In the genomic region with DNA sequence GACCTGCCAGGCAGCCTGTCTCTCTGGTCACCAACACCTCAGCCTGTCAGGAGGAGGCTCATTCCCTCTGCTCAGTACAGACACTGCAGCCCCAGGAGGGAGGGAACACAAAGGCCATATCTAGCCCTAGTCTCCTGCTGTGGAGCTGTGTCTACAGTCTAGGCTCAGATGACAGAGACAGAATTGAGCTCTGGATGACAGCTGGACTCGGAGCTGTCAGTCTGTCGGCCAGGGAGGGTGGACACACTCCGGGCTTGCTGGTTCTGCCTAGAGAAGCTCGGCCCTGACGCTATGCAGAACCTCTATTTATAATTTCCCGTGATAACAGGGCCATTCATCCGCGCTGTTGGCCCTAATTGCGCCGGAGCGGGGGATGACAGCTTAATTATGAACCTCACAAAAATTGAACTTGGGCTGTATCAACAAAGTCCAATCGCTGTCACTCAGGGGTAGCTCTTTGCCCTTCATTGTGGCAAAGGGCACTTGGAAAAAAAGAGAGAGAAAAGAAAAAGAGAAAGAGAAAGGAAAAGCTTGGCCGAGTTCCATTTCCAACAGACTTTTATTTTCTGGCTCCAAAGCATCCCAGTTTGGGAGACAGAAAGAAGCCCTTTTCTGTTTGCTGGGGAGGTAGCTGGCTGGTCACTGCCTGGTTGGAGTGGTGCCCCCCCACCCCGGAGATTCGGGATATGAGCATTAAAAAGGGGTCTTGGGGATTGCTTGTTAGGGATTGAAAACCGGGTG, we compare ENCODE assay signal across 9 mouse cellular contexts. TPM values are rescaled to one million over a fixed set of nuclear protein-coding genes. Genes with fewer than 3 reads are reported as not detected.
A peak's percentile ranks its signal among the peaks of the same experiment; 100 is the strongest.
DNase-seq lines count a peak whose midpoint lies in the region; ATAC-seq and TF ChIP-seq lines count a peak whose summit lies in the region.
"Had no signal": no experiment of that assay in that cellular context is flagged by ENCODE, and none has a peak within 500 bp of the region (broad histone marks: within the 10 kb centered on the region; RNA-seq: fewer than 3 reads in every experiment).

No protein-coding gene starts in this region.

- H3K27ac ChIP-seq in lung, embryonic 14.5 days (ENCODE audit: low read depth), result peak overlapping the region; percentile 58; the same call in 1 of the 2 replicates
- peak overlapping the region; percentile 45; the same call in 1 of the 2 replicates for H3K27ac ChIP-seq in forebrain, postnatal 0 days (ENCODE audit: low read depth, low read length)
- H3K27ac ChIP-seq in hindbrain, postnatal 0 days, result no peak overlapping the region
- peak overlapping the region; percentile 18; the same call in 1 of the 2 replicates for H3K27ac ChIP-seq in olfactory bulb, adult 2 months (ENCODE audit: insufficient read depth, low read depth, low read length)

- no peaks in the 10 kb centered on the region for H3K36me3 ChIP-seq in lung, embryonic 14.5 days (ENCODE audit: insufficient read depth)
- H3K36me3 ChIP-seq in forebrain, postnatal 0 days (ENCODE audit: insufficient read depth), result no peaks in the 10 kb centered on the region
- no peaks in the 10 kb centered on the region for H3K36me3 ChIP-seq in hindbrain, postnatal 0 days (ENCODE audit: insufficient read depth, low read length)

- H3K9ac ChIP-seq in lung, embryonic 14.5 days, result peak overlapping the region; percentile 32
- H3K9ac ChIP-seq in forebrain, postnatal 0 days, result no peak overlapping the region
- H3K9ac ChIP-seq in hindbrain, postnatal 0 days (replicated peaks; ENCODE audit: low read length), result no peak overlapping the region

- no peak for TF ChIP-seq POLR2A in olfactory bulb, adult 2 months (IDR thresholded peaks at IDR 0.05; ENCODE audit: insufficient read depth, low read depth, low read length)

- TF ChIP-seq CTCF in lung, embryonic 14.5 days (IDR thresholded peaks at IDR 0.05; ENCODE audit: low read depth), result no peak
- TF ChIP-seq CTCF in forebrain, postnatal 0 days (IDR thresholded peaks at IDR 0.05; ENCODE audit: low read depth), result no peak
- TF ChIP-seq CTCF in hindbrain, postnatal 0 days (IDR thresholded peaks at IDR 0.05; ENCODE audit: low read depth), result no peak
- TF ChIP-seq CTCF in olfactory bulb, adult 2 months (IDR thresholded peaks at IDR 0.05; ENCODE audit: insufficient read depth, low read depth, low read length), result no peak

- peak; percentile 52 for DNase-seq in lung, embryonic 14.5 days
- DNase-seq in lung, postnatal 25 days (ENCODE audit: low spot score), result no peak
- no peak for DNase-seq in forebrain, postnatal 0 days
- DNase-seq in hindbrain, postnatal 0 days (ENCODE audit: low spot score), result peak; percentile 23
- no peak for DNase-seq in adrenal gland, adult 8-10 months
- no peak for DNase-seq in cerebellum, postnatal 4 days (ENCODE audit: low spot score in 2 of 2)
- DNase-seq in left cerebral cortex, adult 18-20 months (ENCODE audit: low spot score in 2 of 2), result no peak

- H3K4me1 ChIP-seq in lung, embryonic 14.5 days (ENCODE audit: insufficient read depth), result peaks cover 7% of the 10 kb centered on the region; the same call in 1 of the 2 replicates
- peaks cover 26% of the 10 kb centered on the region for H3K4me1 ChIP-seq in forebrain, postnatal 0 days (ENCODE audit: insufficient read depth)
- H3K4me1 ChIP-seq in hindbrain, postnatal 0 days (ENCODE audit: insufficient read depth, low read length), result peaks cover 10% of the 10 kb centered on the region
- H3K4me1 ChIP-seq in olfactory bulb, adult 2 months (ENCODE audit: control insufficient read depth, insufficient read depth, low read length), result peaks cover 29% of the 10 kb centered on the region

- peak overlapping the region; percentile 51 for H3K4me2 ChIP-seq in lung, embryonic 14.5 days
- peak overlapping the region; percentile 10 for H3K4me2 ChIP-seq in forebrain, postnatal 0 days (ENCODE audit: low read depth)
- H3K4me2 ChIP-seq in hindbrain, postnatal 0 days (ENCODE audit: low read depth, low read length), result peak overlapping the region; percentile 30

- H3K27me3 ChIP-seq in lung, embryonic 14.5 days (ENCODE audit: insufficient read depth, low read length), result no peaks in the 10 kb centered on the region; the same call in 1 of the 2 replicates
- H3K27me3 ChIP-seq in forebrain, postnatal 0 days (ENCODE audit: insufficient read depth, low read length), result no peaks in the 10 kb centered on the region
- H3K27me3 ChIP-seq in hindbrain, postnatal 0 days (ENCODE audit: insufficient read depth, low read length), result no peaks in the 10 kb centered on the region; the same call in 1 of the 2 replicates
- H3K27me3 ChIP-seq: Patski had no signal

- WGBS in lung, embryonic 14.5 days, result 20% methylated on average over 16 of the region's 16 CpGs
- WGBS in forebrain, postnatal 0 days, result 13% methylated on average over 16 of the region's 16 CpGs
- WGBS in hindbrain, postnatal 0 days, result 22% methylated on average over 16 of the region's 16 CpGs
- 8% methylated on average over 16 of the region's 16 CpGs for WGBS in olfactory bulb, adult 2 months

- ATAC-seq in lung, embryonic 14.5 days (ENCODE audit: insufficient read depth), result peak; percentile 78; the same call in 1 of the 2 replicates
- ATAC-seq in forebrain, postnatal 0 days, result peak; percentile 62
- ATAC-seq in hindbrain, postnatal 0 days, result peak; percentile 36
- ATAC-seq: Patski had no signal

- peak overlapping the region; percentile 14 for H3K4me3 ChIP-seq in lung, embryonic 14.5 days (ENCODE audit: low read depth, low read length)
- no peak overlapping the region for H3K4me3 ChIP-seq in forebrain, postnatal 0 days (ENCODE audit: low read depth, low read length)
- no peak overlapping the region for H3K4me3 ChIP-seq in hindbrain, postnatal 0 days (ENCODE audit: low read length)
- H3K4me3 ChIP-seq in olfactory bulb, adult 2 months (ENCODE audit: insufficient read depth, low read depth, low read length), result peak overlapping the region; percentile 0; the same call in 1 of the 2 replicates

- no peaks in the 10 kb centered on the region for H3K9me3 ChIP-seq in lung, embryonic 14.5 days (ENCODE audit: low read depth, low read length)
- no peaks in the 10 kb centered on the region for H3K9me3 ChIP-seq in forebrain, postnatal 0 days (ENCODE audit: low read length)
- H3K9me3 ChIP-seq in hindbrain, postnatal 0 days (ENCODE audit: low read length), result no peaks in the 10 kb centered on the region

RNA-seq across cellular contexts. Expression of gene Kifc5b, which starts 24.1 kb away (rescaled TPM):
- 6.3 and 9.6 TPM in 2 replicates for polyA plus RNA-seq in lung, embryonic 14.5 days (2014; fragmentation: Nextera tagmentation; extraction: Ambion mirVana)
- total RNA-seq in forebrain, postnatal 0 days (2014; rRNA removed), result 1.0 and 3.3 TPM in 2 replicates
- polyA plus RNA-seq in forebrain, postnatal 0 days (2015; fragmentation: Nextera tagmentation; extraction: Ambion mirVana), result 0.74 and 1.5 TPM in 2 replicates
- total RNA-seq in hindbrain, postnatal 0 days (2014; rRNA removed), result 1.6 and 4.7 TPM in 2 replicates
- polyA plus RNA-seq in hindbrain, postnatal 0 days (2015; fragmentation: Nextera tagmentation; extraction: Ambion mirVana), result 3.2 TPM in 2 replicates
- polyA plus RNA-seq in olfactory bulb, adult 2 months (2012; ENCODE audit: insufficient read depth, insufficient read length, low replicate concordance, missing spikeins), result not detected in 2 replicates
- 1 to 10 TPM; 1.0 to 3.2 (median 1.6) TPM for total RNA-seq in adrenal gland, adult 8-10 months (2022)
- 1 to 10 TPM; 3.4 to 3.7 TPM for total RNA-seq in left cerebral cortex, adult 18-20 months (2021)

RNA-seq across cellular contexts. Expression of gene Phf1, which starts 40.0 kb away (rescaled TPM):
- 5.1 and 7.5 TPM in 2 replicates for polyA plus RNA-seq in lung, embryonic 14.5 days (2014; fragmentation: Nextera tagmentation; extraction: Ambion mirVana)
- 35.4 and 38.9 TPM in 2 replicates for total RNA-seq in forebrain, postnatal 0 days (2014; rRNA removed)
- polyA plus RNA-seq in forebrain, postnatal 0 days (2015; fragmentation: Nextera tagmentation; extraction: Ambion mirVana), result 20.4 and 24.1 TPM in 2 replicates
- 45.7 and 49.5 TPM in 2 replicates for total RNA-seq in hindbrain, postnatal 0 days (2014; rRNA removed)
- polyA plus RNA-seq in hindbrain, postnatal 0 days (2015; fragmentation: Nextera tagmentation; extraction: Ambion mirVana), result 30.0 and 30.8 TPM in 2 replicates
- not detected in 2 replicates for polyA plus RNA-seq in olfactory bulb, adult 2 months (2012; ENCODE audit: insufficient read depth, insufficient read length, low replicate concordance, missing spikeins)
- 10 to 100 TPM; 46.9 to 60.1 (median 53.5) TPM for total RNA-seq in adrenal gland, adult 8-10 months (2022)
- total RNA-seq in left cerebral cortex, adult 18-20 months (2021), result 10 to 100 TPM; 39.5 to 46.7 TPM

RNA-seq across cellular contexts. Expression of gene Cuta, which starts 46.6 kb away (rescaled TPM):
- polyA plus RNA-seq in lung, embryonic 14.5 days (2014; fragmentation: Nextera tagmentation; extraction: Ambion mirVana), result 163 TPM in 2 replicates
- 44.4 and 44.9 TPM in 2 replicates for total RNA-seq in forebrain, postnatal 0 days (2014; rRNA removed)
- polyA plus RNA-seq in forebrain, postnatal 0 days (2015; fragmentation: Nextera tagmentation; extraction: Ambion mirVana), result 147 and 158 TPM in 2 replicates
- total RNA-seq in hindbrain, postnatal 0 days (2014; rRNA removed), result 59.0 and 63.8 TPM in 2 replicates
- polyA plus RNA-seq in hindbrain, postnatal 0 days (2015; fragmentation: Nextera tagmentation; extraction: Ambion mirVana), result 149 and 152 TPM in 2 replicates
- polyA plus RNA-seq in olfactory bulb, adult 2 months (2012; ENCODE audit: insufficient read depth, insufficient read length, low replicate concordance, missing spikeins), result not detected in 2 replicates
- 100 to 1,000 TPM; 151 to 162 (median 155) TPM for total RNA-seq in adrenal gland, adult 8-10 months (2022)
- 100 to 1,000 TPM in 1 of 2 experiments, 10 to 100 TPM in 1; 97.8 to 103 TPM for total RNA-seq in left cerebral cortex, adult 18-20 months (2021)

RNA-seq across cellular contexts. Expression of gene Nkx2-5, which starts 48.0 kb away (rescaled TPM):
- polyA plus RNA-seq in lung, embryonic 14.5 days (2014; fragmentation: Nextera tagmentation; extraction: Ambion mirVana), result 0.24 and 1.6 TPM in 2 replicates
- 0.14 TPM in 1 of 2 replicates, not detected in the other for total RNA-seq in forebrain, postnatal 0 days (2014; rRNA removed)
- not detected in 2 replicates for polyA plus RNA-seq in forebrain, postnatal 0 days (2015; fragmentation: Nextera tagmentation; extraction: Ambion mirVana)
- total RNA-seq in hindbrain, postnatal 0 days (2014; rRNA removed), result not detected in 2 replicates
- polyA plus RNA-seq in hindbrain, postnatal 0 days (2015; fragmentation: Nextera tagmentation; extraction: Ambion mirVana), result not detected in 2 replicates
- not detected in 2 replicates for polyA plus RNA-seq in olfactory bulb, adult 2 months (2012; ENCODE audit: insufficient read depth, insufficient read length, low replicate concordance, missing spikeins)
- total RNA-seq in adrenal gland, adult 8-10 months (2022), result not detected
- not detected for total RNA-seq in left cerebral cortex, adult 18-20 months (2021)
- polyA plus RNA-seq: Patski had no signal

RNA-seq across cellular contexts. Expression of gene Syngap1, which starts 48.2 kb away (rescaled TPM):
- 1.8 and 2.0 TPM in 2 replicates for polyA plus RNA-seq in lung, embryonic 14.5 days (2014; fragmentation: Nextera tagmentation; extraction: Ambion mirVana)
- 84.2 and 85.2 TPM in 2 replicates for total RNA-seq in forebrain, postnatal 0 days (2014; rRNA removed)
- polyA plus RNA-seq in forebrain, postnatal 0 days (2015; fragmentation: Nextera tagmentation; extraction: Ambion mirVana), result 3.1 and 5.0 TPM in 2 replicates
- total RNA-seq in hindbrain, postnatal 0 days (2014; rRNA removed), result 53.4 and 74.2 TPM in 2 replicates
- 4.4 and 5.3 TPM in 2 replicates for polyA plus RNA-seq in hindbrain, postnatal 0 days (2015; fragmentation: Nextera tagmentation; extraction: Ambion mirVana)
- polyA plus RNA-seq in olfactory bulb, adult 2 months (2012; ENCODE audit: insufficient read depth, insufficient read length, low replicate concordance, missing spikeins), result 50.4 and 503 TPM in 2 replicates
- total RNA-seq in adrenal gland, adult 8-10 months (2022), result 10 to 100 TPM; 19.7 to 36.9 (median 26.9) TPM
- total RNA-seq in left cerebral cortex, adult 18-20 months (2021), result 100 to 1,000 TPM; 348 to 362 TPM

Comparison
In these comparisons a context has a peak if more than half of its experiments do, and no peak if none do; other contexts are left out.
1. DNase-seq: peak in lung, embryonic 14.5 days (single experiment) and hindbrain, postnatal 0 days (single experiment); none in lung, postnatal 25 days (single experiment), forebrain, postnatal 0 days (single experiment), adrenal gland, adult 8-10 months (single experiment), cerebellum, postnatal 4 days (0 of 2) and left cerebral cortex, adult 18-20 months (0 of 2).
2. H3K4me3 ChIP-seq: peak in lung, embryonic 14.5 days (single experiment) and olfactory bulb, adult 2 months (single experiment); none in forebrain, postnatal 0 days (single experiment) and hindbrain, postnatal 0 days (single experiment).
3. Peak in every context shown above with its lines, with median percentiles within 50 percentile points of each other: ATAC-seq and H3K4me2 ChIP-seq.